Mouse (Mus musculus): Measurements from ENCODE around the gene Nynrin.

GRCm38 (mm10) chr14:55885791-55886271 is 32.0 kb downstream of the Nynrin start:
- TF ChIP-seq CTCF (IDR thresholded peaks at IDR 0.05; ENCODE audit: borderline replicate concordance, control insufficient read depth, extremely low read depth, insufficient read depth, low read length, poor library complexity) = no peak
- TF ChIP-seq POLR2A (IDR thresholded peaks at IDR 0.05; ENCODE audit: control insufficient read depth, extremely low read depth, insufficient read depth, low read length, poor library complexity) = peak; percentile 45; the same call in 1 of the 2 replicates
